Mouse (Mus musculus): Measurements from ENCODE around the gene Frs3.
A peak's percentile ranks its signal among the peaks of the same experiment; 100 is the strongest.

The Frs3 gene

GRCm38 (mm10) chr17:47693671-47694441 is 5.0 kb downstream of the Frs3 start:
- no peak for DNase-seq

DNA sequence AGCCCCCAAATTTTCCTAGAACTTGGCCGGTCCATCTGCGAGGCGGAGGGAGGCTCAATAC is 5.4 kb downstream of the Frs3 start, which contains the start of gene Gm21981:
Gene Gm21981 (minus strand): TSS at position 14 of the 61 bp plus-strand sequence.
- DNase-seq = no peak

GRCm38 (mm10) chr17:47694503-47695336 is 5.9 kb downstream of the Frs3 start, which contains the start of gene Prickle4:
TSS of gene Prickle4 (minus strand) at chr17:47694736.
- peak; percentile 96 for DNase-seq

DNA sequence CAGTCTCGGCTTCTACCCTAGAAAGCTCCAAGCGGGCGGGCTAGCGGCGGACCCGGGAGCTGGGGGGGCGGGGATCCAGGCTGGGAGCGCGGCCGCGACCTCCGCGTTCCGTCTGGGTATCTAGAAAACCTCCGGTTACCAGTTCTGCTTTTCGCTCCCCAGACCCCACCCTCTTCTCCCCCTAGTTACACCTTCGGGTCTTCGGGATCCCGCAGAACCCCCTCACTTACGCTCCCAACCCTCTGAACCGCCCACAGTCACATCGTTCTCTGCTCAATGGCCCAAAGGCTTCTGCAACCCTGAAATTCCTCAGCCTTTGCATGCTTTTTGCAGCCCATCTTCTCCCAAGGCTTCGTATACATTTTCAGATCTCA is 6.5 kb downstream of the Frs3 start:
- no peak for DNase-seq

GRCm38 (mm10) chr17:47698156-47698555 is 9.3 kb downstream of the Frs3 start:
- no peak for DNase-seq

DNA sequence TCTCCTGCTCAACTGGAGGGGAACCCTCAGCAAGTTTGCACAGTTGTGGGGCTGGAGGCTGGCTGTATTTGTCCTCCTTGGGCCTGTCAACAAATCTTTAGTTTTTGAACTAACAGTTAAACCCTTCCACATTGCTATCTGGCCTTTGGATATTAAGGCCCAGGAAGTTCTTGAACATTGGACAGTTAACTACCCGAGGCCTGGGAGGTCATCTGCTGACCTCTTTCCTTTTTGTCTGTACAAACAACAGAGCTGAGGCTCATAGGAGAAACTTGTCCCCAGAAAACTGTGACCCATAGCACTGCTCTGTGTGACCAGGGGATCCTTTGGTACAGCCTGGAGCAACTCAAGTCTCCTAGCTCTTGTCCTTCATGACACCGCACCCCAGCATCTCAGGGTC is 10.2 kb downstream of the Frs3 start:
- DNase-seq = no peak

DNA sequence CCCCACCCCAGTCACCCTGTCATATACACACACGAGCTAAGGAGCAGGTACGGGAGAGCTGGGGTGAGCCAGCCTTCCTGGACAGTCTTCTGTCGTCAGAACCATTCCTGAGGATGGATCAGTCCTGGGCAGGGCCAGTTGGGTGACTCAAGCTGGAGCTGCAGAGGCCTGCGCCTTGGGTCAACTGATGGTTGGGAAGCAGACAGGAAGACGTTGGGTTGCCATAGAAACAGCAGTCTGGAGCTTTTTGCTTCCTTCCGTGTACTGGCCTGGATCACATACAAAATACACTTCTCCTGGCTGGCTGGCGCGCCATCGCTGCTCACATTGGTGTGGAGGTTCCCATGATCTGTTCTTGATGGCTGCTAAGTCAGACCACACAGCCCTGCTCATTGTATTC is 13.0 kb downstream of the Frs3 start:
- no peak for DNase-seq

GRCm38 (mm10) chr17:47702548-47703345 is 13.9 kb downstream of the Frs3 start:
- no peak for DNase-seq

- DNase-seq = no peak
Measured at GRCm38 (mm10) chr17:47703556-47703955, 14.7 kb downstream of the Frs3 start.

- DNase-seq = no peak
Measured at GRCm38 (mm10) chr17:47704692-47705091, 15.9 kb downstream of the Frs3 start.

GRCm38 (mm10) chr17:47706196-47706595 is 17.4 kb downstream of the Frs3 start:
- DNase-seq = no peak

DNA sequence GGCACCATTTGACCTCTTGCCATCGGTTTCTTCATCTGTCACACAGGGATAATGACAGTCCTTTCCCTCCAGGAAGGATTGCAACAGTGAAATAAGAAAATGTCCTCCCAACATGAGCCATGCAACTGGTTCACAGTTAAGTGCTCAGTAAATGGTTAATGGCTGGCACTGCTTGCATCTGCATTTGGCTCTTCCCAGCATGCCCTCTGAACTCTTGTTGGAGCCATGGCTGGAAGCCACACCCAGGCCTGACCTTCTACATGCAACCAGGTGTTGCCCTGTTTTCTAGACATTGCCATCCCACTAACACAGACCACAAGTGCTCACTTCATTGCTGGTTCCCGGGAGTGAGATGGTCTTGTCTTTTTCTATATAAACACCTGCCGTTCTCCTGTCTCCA is 19.1 kb downstream of the Frs3 start:
- DNase-seq = no peak

DNA sequence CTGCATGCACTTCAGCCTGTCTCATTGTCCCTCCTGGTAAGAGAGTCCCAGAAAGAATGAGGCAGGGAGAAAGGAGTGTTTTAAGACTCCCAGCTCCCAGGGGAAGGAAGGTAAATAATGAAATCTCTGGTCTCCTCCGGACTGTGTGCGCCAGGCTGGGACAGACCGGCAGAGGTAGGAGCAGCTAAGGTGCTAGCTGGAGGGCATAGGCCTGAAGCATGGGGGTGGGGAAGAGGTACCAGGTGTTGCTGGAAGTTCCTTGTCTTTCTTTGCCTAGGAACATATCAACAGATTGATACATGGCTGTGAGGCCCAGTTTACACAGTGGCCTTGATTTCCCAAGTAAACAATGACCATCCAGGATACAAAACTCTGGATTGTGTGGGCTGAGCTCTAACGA is 20.1 kb downstream of the Frs3 start:
- no peak for DNase-seq

DNA sequence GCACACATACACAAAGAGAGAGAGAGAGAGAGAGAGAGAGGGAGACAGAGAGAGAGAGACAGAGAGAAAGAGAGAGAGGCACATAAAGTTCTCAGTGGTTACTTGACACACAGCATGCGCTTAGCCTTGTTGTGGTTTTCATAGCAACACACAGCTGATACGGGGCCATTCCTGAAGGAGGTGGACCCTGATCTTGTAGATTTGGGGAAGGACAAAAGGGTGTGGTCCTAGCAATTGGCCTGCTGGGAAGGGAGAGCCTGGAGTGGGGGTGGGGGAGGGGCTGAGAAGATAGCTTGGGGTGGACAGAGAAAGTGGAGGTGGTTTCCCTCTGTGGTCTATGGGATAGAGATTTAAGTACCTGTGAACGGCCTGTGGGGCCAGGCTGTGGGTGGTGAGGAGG is 21.2 kb downstream of the Frs3 start:
- DNase-seq = no peak

DNA sequence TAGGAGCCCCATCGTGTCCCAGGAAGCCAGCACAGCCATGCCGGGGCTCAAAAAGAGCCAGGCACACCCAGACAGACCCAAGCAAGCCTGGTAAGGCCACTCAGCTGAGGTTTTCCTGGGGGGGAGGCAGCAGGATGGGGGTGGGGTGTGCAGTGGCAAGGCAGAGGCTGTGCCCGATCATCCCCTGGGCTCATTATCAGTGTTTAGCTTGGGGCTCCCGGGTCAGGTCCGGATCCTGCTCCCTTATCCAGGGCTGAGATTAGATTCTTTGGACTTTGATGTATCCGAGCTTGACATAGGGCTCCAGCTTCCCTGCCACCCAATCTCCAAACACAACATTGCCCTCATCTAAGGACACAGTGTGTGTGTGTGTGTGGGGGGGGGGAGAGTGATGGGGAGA is 23.1 kb downstream of the Frs3 start:
- no peak for DNase-seq

GRCm38 (mm10) chr17:47712889-47713571 is 24.2 kb downstream of the Frs3 start:
- DNase-seq = no peak

DNA sequence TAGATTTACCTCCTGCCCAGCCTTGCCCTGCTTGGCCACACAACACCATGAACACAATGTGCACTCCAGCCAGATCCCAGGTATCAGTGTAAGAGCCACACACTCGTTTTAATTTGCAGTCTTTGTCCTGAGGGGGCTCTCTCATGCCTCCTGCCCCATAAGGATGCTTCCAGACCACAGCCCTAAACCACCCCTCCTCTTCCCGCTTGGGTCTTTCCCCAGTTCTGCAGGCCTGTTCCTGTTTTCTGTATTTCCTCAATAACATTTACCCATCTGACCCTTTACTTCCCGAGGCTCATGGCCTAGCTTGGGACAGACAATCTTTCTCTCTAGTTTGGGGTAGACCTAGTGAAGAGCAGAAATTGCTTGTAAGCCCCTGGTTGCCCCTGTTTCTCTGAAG is 26.2 kb downstream of the Frs3 start:
- no peak for DNase-seq

DNA sequence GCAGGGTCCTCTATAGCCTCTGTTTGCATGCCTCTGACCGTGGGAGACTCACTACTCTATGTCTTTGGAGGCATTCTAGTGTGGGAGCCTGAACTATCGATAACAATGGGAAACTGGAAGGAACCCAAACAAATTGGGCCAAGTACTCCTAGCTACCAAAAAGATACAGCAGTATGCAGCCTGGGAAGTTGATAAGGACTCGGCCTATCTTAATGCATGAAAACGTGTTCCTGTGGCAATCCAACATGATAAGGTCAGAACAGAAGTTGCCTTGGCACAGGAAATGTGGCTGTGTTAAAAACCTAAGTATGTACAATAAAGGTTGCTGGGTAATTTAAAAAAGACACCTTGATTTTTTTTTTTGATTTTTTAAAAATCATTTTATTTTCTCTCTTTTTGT is 32.4 kb downstream of the Frs3 start:
- no peak for DNase-seq

GRCm38 (mm10) chr17:47726566-47726965 is 37.7 kb downstream of the Frs3 start, which contains the start of gene Pgc:
TSS of gene Pgc (plus strand) at chr17:47726842.
- no peak for DNase-seq

DNA sequence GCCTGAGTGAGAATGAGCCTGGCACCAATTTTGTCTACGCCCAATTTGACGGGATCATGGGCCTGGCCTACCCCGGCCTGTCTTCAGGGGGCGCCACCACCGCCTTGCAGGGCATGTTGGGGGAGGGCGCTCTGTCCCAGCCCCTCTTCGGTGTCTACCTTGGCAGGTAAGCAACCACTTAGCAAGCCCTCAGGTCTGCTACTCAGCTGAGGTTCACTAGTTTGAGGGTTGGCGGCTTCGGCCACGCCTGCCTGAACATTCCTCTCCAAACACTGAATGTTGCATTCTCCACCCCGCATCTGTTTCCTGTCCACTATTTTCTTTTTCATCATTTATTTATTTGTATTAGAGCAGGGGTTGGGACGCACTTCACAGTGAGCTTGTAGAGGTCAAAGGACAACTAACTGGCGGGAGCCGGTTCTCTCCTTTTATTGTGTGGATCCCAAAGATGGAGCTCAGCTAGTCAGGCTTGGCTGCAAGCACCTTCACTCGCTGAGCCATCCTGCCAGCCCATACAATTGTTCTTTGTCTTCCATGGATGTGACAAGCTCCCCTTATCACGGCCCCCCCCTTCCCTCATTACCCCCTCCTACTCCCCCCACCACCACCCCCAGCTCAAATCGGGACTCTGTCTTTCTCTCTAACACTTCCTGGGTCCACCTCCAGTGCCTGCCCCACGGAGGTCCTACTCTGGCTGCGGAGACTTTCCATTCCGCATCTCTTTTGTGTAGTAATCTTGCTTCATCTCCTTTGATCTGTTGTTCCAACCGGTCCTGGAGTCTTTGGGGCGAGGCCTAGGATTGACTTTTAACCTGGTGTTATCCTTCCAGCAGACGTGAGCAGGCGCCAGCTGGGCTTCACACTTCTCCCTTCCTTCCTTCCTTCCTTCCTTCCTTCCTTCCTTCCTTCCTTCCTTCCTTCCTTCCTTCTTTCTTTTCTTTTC is 42.1 kb downstream of the Frs3 start:
- DNase-seq = no peak

DNA sequence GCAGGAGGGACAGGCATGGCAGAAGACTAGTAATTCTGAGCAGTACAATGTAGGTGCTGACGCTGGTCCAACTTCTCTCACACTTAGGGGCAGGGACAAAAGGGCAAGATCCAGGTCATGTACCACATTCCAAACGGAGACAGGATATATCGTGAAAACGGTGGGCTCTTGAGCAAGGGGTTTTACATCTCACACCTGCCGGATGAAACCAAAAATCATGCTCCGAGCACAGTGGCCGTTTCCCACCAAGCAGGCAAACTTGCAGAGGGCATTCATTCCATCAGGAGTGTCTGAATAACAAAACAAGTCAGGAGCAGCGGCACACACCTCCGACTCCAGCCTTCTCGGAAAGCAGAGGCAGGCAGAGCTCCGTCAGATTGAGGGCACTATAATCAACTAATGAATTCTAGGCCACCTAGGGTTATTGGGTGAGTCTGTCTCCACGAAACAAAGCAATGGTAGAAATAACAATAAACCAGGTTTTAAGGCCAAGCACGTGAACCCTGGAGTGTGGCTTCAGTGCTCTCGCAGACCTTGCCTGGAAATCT is 46.8 kb downstream of the Frs3 start:
- DNase-seq = no peak

DNA sequence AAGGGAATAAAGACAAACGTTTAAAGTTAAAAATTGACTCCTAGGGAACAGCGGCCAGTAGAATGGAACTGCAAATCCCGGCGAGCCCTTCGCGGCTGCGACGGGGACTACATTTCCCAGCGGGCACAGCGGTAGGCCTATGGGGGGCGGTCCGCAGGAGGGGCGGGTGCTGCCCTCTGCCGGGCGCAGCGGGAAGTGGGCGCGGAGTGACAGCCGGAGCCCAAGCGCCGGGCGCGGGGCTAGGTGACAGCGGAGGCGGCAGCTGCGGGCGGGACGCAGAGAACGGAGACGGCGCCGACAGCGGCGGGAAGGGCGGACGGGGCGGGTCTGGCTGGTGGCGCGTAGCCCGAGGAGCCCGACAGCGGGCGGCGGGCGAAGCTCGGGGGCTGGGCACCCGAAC is 48.0 kb downstream of the Frs3 start, which contains the start of gene Tfeb:
Gene Tfeb (plus strand): TSS at position 175 of the 400 bp plus-strand sequence.
- peak; percentile 96 for DNase-seq

All from right cerebral cortex, postnatal 25 days (tissue).